Mouse (Mus musculus): ENCODE measurements around the gene Dmrt2.

Gene Dmrt2

GRCm38 (mm10) chr19:25675866-25676440 lies 3.7 kb downstream of the Dmrt2 start:
- in situ Hi-C loops (cut with MseI, MboI) = no loop called here

DNA sequence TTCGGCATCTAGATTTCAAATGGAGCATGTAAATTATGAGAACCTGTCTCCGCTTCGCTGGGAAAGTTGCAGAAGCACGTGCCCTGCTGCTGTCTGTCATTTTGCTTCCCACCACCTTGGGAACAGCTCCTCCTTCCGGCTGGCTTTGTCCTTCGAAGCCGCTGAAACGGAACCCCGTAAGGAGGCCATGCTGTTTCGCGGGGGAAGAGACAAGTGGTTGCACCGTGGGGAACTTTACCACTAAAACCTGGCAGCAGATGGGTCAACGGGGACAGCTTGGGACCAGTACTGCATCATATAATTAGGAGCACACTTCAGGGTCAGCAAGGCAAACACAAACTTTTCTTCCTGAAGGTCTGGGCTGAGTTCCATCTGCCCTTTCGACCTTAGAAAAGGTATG lies 26.6 kb downstream of the Dmrt2 start:
- in situ Hi-C loops (cut with MseI, MboI) = no loop called here

- in situ Hi-C loops (cut with MseI, MboI) = no loop called here
These were observed 41.2 kb downstream of the Dmrt2 start for GRCm38 (mm10) chr19:25713382-25713781.

GRCm38 (mm10) chr19:25714927-25715326 lies 42.7 kb downstream of the Dmrt2 start:
- in situ Hi-C loops (cut with MseI, MboI) = no loop called here

DNA sequence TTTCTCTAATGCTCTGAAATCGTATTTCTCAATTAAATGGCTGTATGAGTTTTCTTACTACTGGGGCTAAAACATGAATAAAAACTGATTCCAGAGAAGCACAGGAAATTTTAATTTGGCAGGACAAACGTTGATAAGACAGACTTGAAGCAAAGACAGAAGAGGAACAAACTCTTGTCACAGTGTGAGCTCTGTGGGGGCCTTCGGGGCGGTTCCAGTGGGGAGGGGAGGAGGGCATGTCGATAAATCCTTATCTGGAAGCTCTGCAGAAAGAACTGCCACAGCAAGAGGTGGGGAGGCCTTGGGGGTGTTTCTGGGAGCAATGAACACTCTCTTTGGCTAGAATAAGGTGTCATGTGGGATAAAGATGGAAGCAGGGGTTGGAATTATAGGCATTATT lies 50.4 kb downstream of the Dmrt2 start:
- in situ Hi-C loops (cut with MseI, MboI) = no loop called here
